Comparison of ENCODE assay signal across 13 mouse cellular contexts in the genomic region with DNA sequence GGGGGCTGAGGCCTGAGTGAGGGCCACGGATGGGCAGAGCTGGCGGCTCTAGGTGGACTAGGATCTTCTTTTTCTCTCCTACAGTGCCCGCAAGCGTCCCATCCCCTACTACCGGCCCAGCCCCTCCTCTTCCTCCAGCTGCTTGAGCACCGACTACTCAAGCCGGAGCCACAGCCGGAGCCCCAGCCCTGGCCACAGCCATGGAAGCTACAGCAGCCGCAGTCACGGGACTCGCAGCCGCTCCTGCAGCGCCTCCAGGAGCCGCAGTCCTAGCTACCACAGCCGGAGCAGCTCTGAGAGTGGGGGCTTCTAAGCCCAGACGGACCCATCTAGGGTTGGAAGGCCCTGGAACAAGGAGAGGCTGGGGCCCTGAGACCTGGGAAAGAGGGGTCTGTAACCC. TPM values are rescaled to one million over a fixed set of nuclear protein-coding genes. Genes with fewer than 3 reads are reported as not detected.
A peak's percentile ranks its signal among the peaks of the same experiment; 100 is the strongest.
DNase-seq lines count a peak whose midpoint lies in the region; ATAC-seq and TF ChIP-seq lines count a peak whose summit lies in the region.
"Had no signal": no experiment of that assay in that cellular context is flagged by ENCODE, and none has a peak within 500 bp of the region (broad histone marks: within the 10 kb centered on the region; RNA-seq: fewer than 3 reads in every experiment).

No protein-coding gene starts in this region.

- no peaks in the 10 kb centered on the region for H3K9me3 ChIP-seq in heart, embryonic 10.5 days
- H3K9me3 ChIP-seq in midbrain, embryonic 10.5 days (replicated peaks) = no peaks in the 10 kb centered on the region
- H3K9me3 ChIP-seq in midbrain, postnatal 0 days (ENCODE audit: low read length) = no peaks in the 10 kb centered on the region
- H3K9me3 ChIP-seq in intestine, embryonic 15.5 days = no peaks in the 10 kb centered on the region
- H3K9me3 ChIP-seq in stomach, postnatal 0 days (ENCODE audit: control insufficient read depth, low read length) = no peaks in the 10 kb centered on the region

- no peak for ATAC-seq in midbrain, postnatal 0 days (ENCODE audit: low FRiP score)
- 0 out of 2 replicates have a peak, but pooled peaks have one; percentile 24 for ATAC-seq in intestine, embryonic 15.5 days
- ATAC-seq in stomach, postnatal 0 days (ENCODE audit: low FRiP score, low TSS enrichment) = no peak
- ATAC-seq: forebrain, embryonic 14.5 days had no signal

- H3K4me1 ChIP-seq in heart, embryonic 10.5 days = peaks cover 32% of the 10 kb centered on the region
- peaks cover 28% of the 10 kb centered on the region for H3K4me1 ChIP-seq in midbrain, embryonic 10.5 days
- peaks cover 8% of the 10 kb centered on the region; the same call in 1 of the 2 replicates for H3K4me1 ChIP-seq in midbrain, postnatal 0 days (ENCODE audit: insufficient read depth, low read length)
- H3K4me1 ChIP-seq in intestine, embryonic 15.5 days (replicated peaks) = peaks cover 23% of the 10 kb centered on the region
- H3K4me1 ChIP-seq in stomach, postnatal 0 days (replicated peaks; ENCODE audit: control insufficient read depth, insufficient read depth) = 0 out of 2 replicates have a peak, but pooled peaks cover 4% of the 10 kb centered on the region

- no peak overlapping the region for H3K9ac ChIP-seq in midbrain, postnatal 0 days (replicated peaks; ENCODE audit: low read length, poor library complexity, severe bottlenecking)
- H3K9ac ChIP-seq in intestine, embryonic 15.5 days = 0 out of 2 replicates have a peak overlapping the region, but pooled peaks have one; percentile 2
- H3K9ac ChIP-seq in stomach, postnatal 0 days (ENCODE audit: low read length) = peak overlapping the region; percentile 18; the same call in 1 of the 2 replicates

- no peak for DNase-seq in heart, embryonic 10.5 days (ENCODE audit: low spot score)
- no peak for DNase-seq in heart, adult 8-10 months (ENCODE audit: low spot score)
- DNase-seq in midbrain, embryonic 10.5 days (ENCODE audit: low spot score) = peak; percentile 23
- DNase-seq in midbrain, postnatal 0 days (ENCODE audit: low spot score) = no peak
- DNase-seq in stomach, postnatal 0 days (ENCODE audit: low spot score) = no peak
- DNase-seq in left cerebral cortex, adult 18-20 months (ENCODE audit: low spot score in 2 of 2) = no peak
- DNase-seq in spleen, adult 12 weeks (ENCODE audit: low spot score) = no peak
- DNase-seq: cerebellum, postnatal 36 days; kidney, postnatal 14 days; lung, adult 2 months; retina, postnatal 1 day had no signal

- H3K27ac ChIP-seq in heart, embryonic 10.5 days = peak overlapping the region; percentile 62
- 0 out of 2 replicates have a peak overlapping the region, but pooled peaks have one; percentile 35 for H3K27ac ChIP-seq in midbrain, embryonic 10.5 days (replicated peaks)
- no peak overlapping the region for H3K27ac ChIP-seq in midbrain, postnatal 0 days (ENCODE audit: low read depth, low read length)
- no peak overlapping the region for H3K27ac ChIP-seq in intestine, embryonic 15.5 days
- H3K27ac ChIP-seq in stomach, postnatal 0 days (replicated peaks) = no peak overlapping the region

- H3K4me2 ChIP-seq in midbrain, postnatal 0 days (ENCODE audit: low read depth, low read length, poor library complexity, severe bottlenecking) = no peak overlapping the region
- H3K4me2 ChIP-seq in intestine, embryonic 15.5 days (replicated peaks) = peak overlapping the region; percentile 39
- no peak overlapping the region for H3K4me2 ChIP-seq in stomach, postnatal 0 days (replicated peaks; ENCODE audit: low read depth)

- H3K36me3 ChIP-seq in heart, embryonic 10.5 days = no peaks in the 10 kb centered on the region
- H3K36me3 ChIP-seq in midbrain, embryonic 10.5 days = no peaks in the 10 kb centered on the region
- no peaks in the 10 kb centered on the region; the same call in 1 of the 2 replicates for H3K36me3 ChIP-seq in midbrain, postnatal 0 days (ENCODE audit: insufficient read depth, low read length)
- H3K36me3 ChIP-seq in intestine, embryonic 15.5 days = no peaks in the 10 kb centered on the region
- H3K36me3 ChIP-seq in stomach, postnatal 0 days (ENCODE audit: control insufficient read depth, insufficient read depth, low read length) = no peaks in the 10 kb centered on the region

- peaks cover 63% of the 10 kb centered on the region for H3K27me3 ChIP-seq in heart, embryonic 10.5 days (ENCODE audit: insufficient read depth, poor library complexity, severe bottlenecking)
- H3K27me3 ChIP-seq in midbrain, embryonic 10.5 days (ENCODE audit: low read depth, poor library complexity, severe bottlenecking) = peaks cover 67% of the 10 kb centered on the region
- H3K27me3 ChIP-seq in midbrain, postnatal 0 days (ENCODE audit: insufficient read depth, low read length) = no peaks in the 10 kb centered on the region
- peaks cover 39% of the 10 kb centered on the region for H3K27me3 ChIP-seq in intestine, embryonic 15.5 days (replicated peaks)
- H3K27me3 ChIP-seq in stomach, postnatal 0 days (ENCODE audit: control insufficient read depth, insufficient read depth, low read length) = no peaks in the 10 kb centered on the region

- peak overlapping the region; percentile 44 for H3K4me3 ChIP-seq in heart, embryonic 10.5 days
- H3K4me3 ChIP-seq in midbrain, embryonic 10.5 days = peak overlapping the region; percentile 30; the same call in 1 of the 2 replicates
- H3K4me3 ChIP-seq in midbrain, postnatal 0 days (ENCODE audit: low read depth, low read length) = no peak overlapping the region
- H3K4me3 ChIP-seq in intestine, embryonic 15.5 days (replicated peaks) = no peak overlapping the region
- H3K4me3 ChIP-seq in stomach, postnatal 0 days (ENCODE audit: low read depth, low read length) = no peak overlapping the region

- no peak for TF ChIP-seq CTCF in midbrain, postnatal 0 days (IDR thresholded peaks at IDR 0.05)
- TF ChIP-seq CTCF in stomach, postnatal 0 days (IDR thresholded peaks at IDR 0.05; ENCODE audit: low read depth) = no peak

- 20% methylated on average over 16 of the region's 16 CpGs for whole genome bisulfite sequencing in heart, embryonic 10.5 days
- 11% methylated on average over 16 of the region's 16 CpGs for WGBS in midbrain, embryonic 10.5 days
- 27% methylated on average over 15 of the region's 16 CpGs for WGBS in midbrain, postnatal 0 days
- 19% methylated on average over 14 of the region's 16 CpGs for WGBS in intestine, embryonic 15.5 days
- 24% methylated on average over 16 of the region's 16 CpGs for WGBS in stomach, postnatal 0 days

- TF ChIP-seq EP300 in stomach, postnatal 0 days (optimal IDR thresholded peaks at IDR 0.05) = no peak

RNA-seq across cellular contexts. Expression of a gene that starts 14.7 kb away (rescaled TPM):
- 655 and 948 TPM in 2 replicates for polyA plus RNA-seq in heart, embryonic 10.5 days (2016; fragmentation: Nextera tagmentation; extraction: Ambion mirVana)
- total RNA-seq in heart, adult 8-10 months (2022) = 100 to 1,000 TPM; 312 to 583 (median 421) TPM
- 7.8 and 8.5 TPM in 2 replicates for polyA plus RNA-seq in midbrain, embryonic 10.5 days (2016; fragmentation: Nextera tagmentation; extraction: Ambion mirVana)
- total RNA-seq in midbrain, postnatal 0 days (2014; rRNA removed) = 26.2 and 28.8 TPM in 2 replicates
- polyA plus RNA-seq in midbrain, postnatal 0 days (2015; fragmentation: Nextera tagmentation; extraction: Ambion mirVana) = 19.2 and 19.3 TPM in 2 replicates
- polyA plus RNA-seq in intestine, embryonic 15.5 days (2015; fragmentation: Nextera tagmentation; extraction: Ambion mirVana) = 113 and 116 TPM in 2 replicates
- 1,235 and 1,355 TPM in 2 replicates for polyA plus RNA-seq in stomach, postnatal 0 days (2015; fragmentation: Nextera tagmentation; extraction: Ambion mirVana)
- 10 to 100 TPM; 16.5 to 31.4 TPM for total RNA-seq in left cerebral cortex, adult 18-20 months (2021)

Comparison
In these comparisons a context has a peak if more than half of its experiments do, and no peak if none do; other contexts are left out.
1. H3K27ac ChIP-seq: peak in heart, embryonic 10.5 days (single experiment) and midbrain, embryonic 10.5 days (single experiment); none in midbrain, postnatal 0 days (single experiment), intestine, embryonic 15.5 days (single experiment) and stomach, postnatal 0 days (single experiment).
2. H3K4me3 ChIP-seq: peak in heart, embryonic 10.5 days (single experiment) and midbrain, embryonic 10.5 days (single experiment); none in midbrain, postnatal 0 days (single experiment), intestine, embryonic 15.5 days (single experiment) and stomach, postnatal 0 days (single experiment).